Mouse (Mus musculus) large intestine, adult 2 months (tissue): ENCODE results near the gene Plekhh2. TPM values are rescaled to one million over a fixed set of nuclear protein-coding genes. Genes with fewer than 3 reads are reported as not detected.
A peak's percentile ranks its signal among the peaks of the same experiment; 100 is the strongest.

Experiments used
- DNase-seq: peaks from one replicate; pipeline ENCODE4 v3.0.0-alpha.2; 2012; ENCODE audit warnings: low read depth, low spot score
- WGBS: fragments of 180-500 bp; shearing (Covaris S2); methylation state at CpG from one replicate; pipeline ENCODE4 v1.1.7; 2018; 5-methylcytosine and 5-hydroxymethylcytosine counted together
- polyA plus RNA-seq: library from polyadenylated mRNA; depleted of rRNA; stranded (reverse); fragments of >200 nt; gene quantifications from 2 replicates; pipeline ENCODE4 v1.2.3, GENCODE M21; 2012; rRNA removed

Gene Plekhh2
- 2.3 and 4.0 TPM in 2 replicates for polyA plus RNA-seq

DNA sequence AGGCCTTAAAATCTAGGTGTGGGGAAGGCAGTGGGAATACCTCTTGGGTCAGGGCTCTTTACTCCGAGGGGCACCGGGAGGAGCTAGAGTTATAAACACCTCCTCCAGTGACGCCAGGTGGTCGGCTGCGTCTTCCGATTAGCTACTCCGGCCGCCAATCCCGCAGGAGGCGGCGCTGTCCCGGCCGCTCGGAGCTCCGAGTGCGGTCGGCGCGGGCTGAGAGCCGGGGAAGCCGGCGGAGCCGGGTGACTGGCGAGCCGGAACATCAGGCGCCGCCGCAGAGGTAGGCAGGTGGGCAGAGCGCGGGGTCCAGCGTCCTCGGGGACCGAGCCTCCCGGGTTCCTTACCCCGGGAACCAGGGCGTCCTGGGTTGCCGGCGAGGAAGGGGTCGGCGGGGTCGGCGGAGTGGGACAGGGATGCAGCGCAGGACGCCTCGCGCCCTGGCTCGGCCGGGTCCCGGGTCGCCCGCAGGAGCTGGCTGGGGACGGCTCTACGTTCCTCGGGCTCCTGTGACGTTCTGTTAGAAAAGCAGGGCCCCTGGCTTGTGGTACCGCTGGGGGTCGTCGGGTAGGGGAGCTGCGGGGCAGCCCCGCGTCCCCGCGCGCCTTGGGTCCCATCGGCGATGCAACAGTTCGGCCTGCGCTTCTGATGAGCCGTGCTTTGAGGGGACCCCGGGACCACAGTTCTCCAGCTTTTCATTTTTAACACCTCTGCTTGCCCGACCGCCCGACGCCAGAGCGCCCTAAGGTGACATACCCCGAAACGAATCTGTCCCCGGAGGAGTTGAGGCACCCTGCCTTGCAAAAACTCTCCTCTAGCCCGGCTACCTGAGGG is at the start of gene Plekhh2:
Gene Plekhh2, plus strand, starts transcription at position 214 of the 834 bp plus-strand sequence.
- under 1% methylated on average over 79 of the region's 79 CpGs for WGBS
- no peak for DNase-seq

- under 1% methylated on average over 67 of the region's 67 CpGs for WGBS
These were observed 45.7 kb upstream of the Plekhh2 start, which contains the start of gene Thada for GRCm38 (mm10) chr17:84465753-84466608. TSS of gene Thada (minus strand) at chr17:84466205.

DNA sequence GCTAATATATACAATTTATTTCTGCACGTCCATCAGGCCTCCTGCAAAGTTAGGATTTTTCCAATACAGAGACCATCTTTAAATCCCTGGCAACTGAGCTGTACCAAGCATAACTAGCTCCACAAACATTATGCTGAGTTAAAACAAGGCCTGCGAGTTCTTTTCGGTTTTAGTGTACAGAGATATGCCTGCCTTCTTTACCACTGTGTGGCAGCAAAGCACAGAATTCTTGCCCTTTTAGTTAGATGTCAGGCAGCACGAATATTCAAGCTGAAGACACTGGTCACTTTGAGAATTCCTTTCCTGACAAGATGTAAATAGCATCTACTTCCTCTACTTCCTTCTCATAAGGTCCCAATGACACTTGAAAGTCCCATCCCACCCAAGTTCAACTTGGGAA is 37.4 kb upstream of the Plekhh2 start:
- 53% methylated on average over 4 of the region's 4 CpGs for WGBS
- no peak for DNase-seq

More at GRCm38 (mm10) chr17:84465753-84466608, 45.7 kb upstream of the Plekhh2 start, which contains the start of gene Thada:
- peak; percentile 95 for DNase-seq

- DNase-seq, result no peak
These were observed 34.5 kb upstream of the Plekhh2 start for GRCm38 (mm10) chr17:84477176-84477575.

DNA sequence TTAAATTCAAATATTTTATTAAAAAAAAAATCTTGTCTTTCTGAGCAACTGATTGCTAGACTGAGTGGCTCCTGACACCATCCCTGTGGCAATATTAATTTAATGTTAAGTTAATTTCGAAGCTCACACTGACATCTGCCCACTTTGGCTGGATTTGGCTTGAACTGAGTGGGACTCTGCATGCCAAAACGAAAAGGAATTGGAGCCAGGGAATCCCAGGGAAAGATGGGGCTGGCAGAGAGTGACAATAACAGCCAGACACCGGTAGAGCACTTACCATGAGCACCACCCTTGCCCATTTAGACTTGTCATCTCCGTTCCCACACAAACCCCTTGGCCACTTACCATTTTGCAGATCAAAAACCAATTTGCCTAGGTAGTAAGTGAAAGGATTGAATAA is 33.4 kb upstream of the Plekhh2 start:
- no peak for DNase-seq
- WGBS, result 86% methylated on average over 4 of the region's 4 CpGs

More at GRCm38 (mm10) chr17:84477176-84477575, 34.5 kb upstream of the Plekhh2 start:
- WGBS, result 87% methylated on average over 5 of the region's 5 CpGs

- no peak for DNase-seq
- 44% methylated on average over 15 of the region's 15 CpGs for WGBS
These were observed 31.0 kb upstream of the Plekhh2 start for GRCm38 (mm10) chr17:84480464-84481355.

GRCm38 (mm10) chr17:84482831-84483230 is 28.9 kb upstream of the Plekhh2 start:
- DNase-seq, result no peak
- 82% methylated on average over 3 of the region's 3 CpGs for WGBS

DNA sequence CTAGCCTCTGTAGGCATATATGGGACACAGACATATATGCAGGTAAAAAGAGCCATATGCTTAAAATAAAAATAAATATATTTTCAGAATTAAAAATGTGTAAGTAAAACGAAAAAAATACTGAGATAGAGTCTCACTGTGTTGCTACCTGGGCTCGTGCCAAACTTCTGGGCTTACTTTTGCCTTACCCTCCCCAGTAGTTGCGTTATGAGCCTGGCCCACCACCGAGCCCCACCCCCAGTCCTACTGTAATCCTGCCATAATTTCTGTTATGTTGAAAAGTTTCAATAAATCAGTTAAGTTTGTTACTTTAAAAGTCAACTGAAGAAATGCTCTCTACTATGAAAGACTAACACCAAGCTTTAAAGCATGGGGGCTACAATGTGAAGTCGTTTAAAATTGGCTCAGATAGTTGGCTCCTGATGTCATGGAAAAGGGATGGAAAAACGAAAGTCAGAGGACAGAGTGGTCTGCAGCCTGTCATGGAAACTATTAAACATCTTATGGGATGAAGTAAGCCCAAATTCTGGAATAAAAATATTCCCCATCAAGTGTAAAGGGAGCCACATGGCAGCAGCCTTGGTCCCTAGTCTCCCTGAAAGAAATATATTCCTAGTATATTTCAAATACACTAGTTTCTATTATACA is 27.9 kb upstream of the Plekhh2 start:
- WGBS, result 49% methylated on average over 6 of the region's 6 CpGs
- no peak for DNase-seq

- WGBS, result 72% methylated on average over 2 of the region's 2 CpGs
- DNase-seq, result no peak
These were observed 24.3 kb upstream of the Plekhh2 start for GRCm38 (mm10) chr17:84487415-84487814.

DNA sequence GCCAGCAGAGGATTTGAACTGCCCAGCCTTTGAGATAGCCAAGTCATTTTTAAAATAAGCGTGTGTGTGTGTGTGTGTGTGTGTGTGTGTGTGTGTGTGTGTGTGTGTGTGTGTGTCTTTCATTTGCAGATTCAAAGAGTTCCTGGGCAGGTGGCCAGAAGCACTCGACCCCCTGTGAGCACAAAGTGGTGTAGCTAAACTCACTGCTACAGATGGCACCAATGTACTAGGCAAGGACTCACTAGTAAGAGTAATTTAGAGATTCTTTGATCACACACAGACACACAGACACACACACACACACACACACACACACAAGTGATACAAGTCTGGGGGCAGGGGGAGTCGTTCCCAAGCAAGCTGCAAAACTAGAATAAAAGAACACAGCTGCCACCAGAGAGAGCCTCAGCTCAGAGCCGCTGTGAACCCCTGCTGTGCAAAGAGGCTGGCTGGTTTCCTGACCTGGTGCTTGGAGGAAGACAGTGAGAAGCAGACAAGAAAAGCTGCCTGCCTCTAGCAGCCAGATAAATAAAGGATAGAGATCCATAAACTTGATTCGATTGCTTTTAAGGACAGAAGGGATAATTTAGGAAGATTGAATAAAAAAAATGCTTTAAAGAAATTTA is 19.3 kb upstream of the Plekhh2 start:
- WGBS, result 46% methylated on average over 5 of the region's 5 CpGs
- no peak for DNase-seq

GRCm38 (mm10) chr17:84497026-84497425 is 14.7 kb upstream of the Plekhh2 start:
- WGBS, result 70% methylated on average over 5 of the region's 5 CpGs
- DNase-seq, result no peak

DNA sequence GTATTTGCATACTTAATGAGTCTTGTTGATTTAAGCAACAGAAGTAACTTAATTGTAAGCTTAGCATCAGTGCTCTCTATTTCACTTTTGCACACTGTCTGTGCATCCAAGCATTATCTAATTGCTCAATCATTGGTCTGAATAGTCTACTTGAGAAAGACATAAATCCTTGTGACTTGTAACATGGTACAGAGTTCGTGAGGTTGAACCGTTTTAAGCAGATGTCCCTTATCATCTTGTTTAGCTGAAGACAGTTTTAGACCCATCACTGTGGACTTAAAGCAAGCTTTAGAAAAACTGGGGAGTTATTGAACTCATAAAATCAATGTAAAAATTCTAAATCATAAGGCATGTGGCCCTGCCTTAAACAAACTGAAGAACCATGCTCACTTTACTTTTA is 14.1 kb upstream of the Plekhh2 start:
- 61% methylated on average over 2 of the region's 2 CpGs for WGBS
- no peak for DNase-seq

DNA sequence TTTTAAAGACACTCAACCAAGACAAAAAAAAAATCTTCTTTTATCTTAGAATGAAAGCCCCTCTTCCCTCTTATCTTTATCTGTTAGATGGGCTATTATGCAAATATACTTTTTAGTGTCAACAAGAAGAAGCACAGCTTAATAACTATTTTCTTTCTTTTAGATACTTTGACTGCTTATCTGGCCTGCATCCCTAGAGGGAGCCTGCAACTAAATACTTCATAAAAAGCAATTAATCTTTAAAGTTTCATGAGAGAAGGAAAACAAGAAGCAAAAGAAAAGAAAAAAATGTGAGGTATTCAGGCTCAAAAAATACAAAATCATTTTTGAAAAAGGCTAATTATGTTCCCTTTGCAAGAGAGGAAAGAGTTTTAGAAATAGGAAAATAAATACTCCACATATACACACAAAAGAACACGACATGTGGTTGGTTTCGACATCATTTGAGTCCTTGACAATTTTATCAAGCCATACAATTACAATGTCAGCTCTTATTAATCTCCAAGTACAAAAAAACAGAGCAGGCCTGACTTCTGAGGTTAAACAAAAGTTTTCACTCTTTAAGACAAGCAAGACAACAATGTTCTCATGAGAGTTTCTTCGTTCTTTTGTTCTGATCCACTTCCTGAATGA is 13.6 kb upstream of the Plekhh2 start:
- 82% methylated on average over 3 of the region's 3 CpGs for WGBS
- no peak for DNase-seq

GRCm38 (mm10) chr17:84498639-84499038 is 13.1 kb upstream of the Plekhh2 start:
- WGBS, result 52% methylated on average over 5 of the region's 5 CpGs
- no peak for DNase-seq

- WGBS, result 65% methylated on average over 3 of the region's 3 CpGs
- DNase-seq, result no peak
These were observed 9.4 kb upstream of the Plekhh2 start for GRCm38 (mm10) chr17:84502341-84502740.

GRCm38 (mm10) chr17:84505922-84506321 is 5.8 kb upstream of the Plekhh2 start:
- 55% methylated on average over 2 of the region's 2 CpGs for WGBS

DNA sequence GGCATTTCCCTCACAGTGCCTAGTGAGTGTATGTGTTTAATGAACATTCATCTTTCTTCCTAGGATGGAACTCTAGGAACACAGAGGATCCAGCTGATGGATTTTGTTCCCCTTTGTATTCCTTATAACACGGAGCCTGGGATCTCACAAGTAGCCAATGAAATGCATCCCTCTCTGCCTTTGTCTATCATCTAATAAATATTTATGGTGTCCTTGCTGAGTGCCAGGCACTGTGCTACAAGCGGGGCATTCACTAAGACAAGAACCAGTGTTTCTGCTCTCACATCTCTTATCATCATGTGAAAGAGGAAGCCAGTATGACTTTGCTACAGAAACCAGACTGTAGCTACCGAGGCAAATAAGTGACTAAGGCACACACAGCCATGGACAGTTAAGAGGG is 3.0 kb upstream of the Plekhh2 start:
- WGBS, result 71% methylated on average over 3 of the region's 3 CpGs
- no peak for DNase-seq

More at GRCm38 (mm10) chr17:84505922-84506321, 5.8 kb upstream of the Plekhh2 start:
- no peak for DNase-seq

- DNase-seq, result no peak
- WGBS, result 75% methylated on average over 4 of the region's 4 CpGs
These were observed 2.5 kb upstream of the Plekhh2 start for GRCm38 (mm10) chr17:84509176-84509575.
